Mouse (Mus musculus) heart, postnatal 10 days (tissue): ENCODE results near the gene Clec3b. TPM values are rescaled to one million over a fixed set of nuclear protein-coding genes. Genes with fewer than 3 reads are reported as not detected.

Experiments
- DNase-seq, 2 experiments: peaks; one replicate each; pipeline ENCODE4 v3.0.0; 2021
- intact Hi-C: fragments of 180-260 bp; cut with DNase I; formaldehyde crosslinking; loops from one replicate; pipeline ENCODE4 v1.15.1; 2025
- total RNA-seq, 2 experiments: library from RNA; stranded (reverse); gene quantifications; 2 replicates each; pipeline ENCODE4 v1.2.3; 2021

Gene Clec3b
- total RNA-seq, 2 experiments from 2014 or later: 69.1 to 72.0 TPM

DNA sequence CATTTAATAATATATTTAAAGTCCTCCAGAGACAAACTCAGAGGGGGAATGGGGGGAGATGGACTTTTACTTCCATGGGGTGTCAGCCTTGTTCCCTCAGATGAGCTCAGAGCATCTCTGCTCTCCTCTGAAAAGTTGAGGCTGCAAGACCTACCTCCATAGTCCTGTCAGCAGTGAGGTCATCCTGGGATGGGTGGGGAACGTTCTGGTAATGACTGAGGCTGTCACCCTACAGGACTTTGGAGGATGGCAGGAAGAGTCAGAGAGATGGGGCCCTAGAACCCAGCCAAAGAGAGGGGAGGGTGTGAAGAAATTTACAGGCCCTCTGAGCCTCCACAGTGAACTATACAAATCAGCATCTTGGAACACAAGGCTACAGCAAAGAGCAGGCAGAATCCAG, 815 bp downstream of the Clec3b start:
- DNase-seq: peak in 1 of 2 experiments; percentile 40
- intact Hi-C loops: loop anchor here (5.0 kb wide), 1 partner anchor 366 kb away; no protein-coding TSS in a partner anchor

DNA sequence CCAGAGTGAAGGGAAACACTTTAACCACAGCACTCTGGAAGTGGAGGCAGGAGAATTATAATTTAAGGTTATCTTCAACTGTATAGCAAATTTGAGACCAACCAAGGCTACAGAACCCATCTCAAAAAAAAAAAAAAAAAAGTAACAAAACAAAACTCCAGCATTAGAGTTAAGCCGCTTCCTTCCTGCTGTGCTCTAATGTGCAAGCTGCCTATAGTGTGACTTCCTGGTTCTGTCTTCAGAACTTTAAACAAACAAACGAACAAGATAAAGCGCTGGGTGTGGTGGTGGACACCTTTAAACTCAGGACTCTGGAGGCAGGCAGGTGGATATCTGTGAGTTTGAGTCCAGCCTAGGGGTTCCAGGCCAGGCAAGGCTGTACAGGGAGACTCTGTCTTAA, 1.3 kb downstream of the Clec3b start:
- intact Hi-C loops: loop anchor here (5.0 kb wide), 1 partner anchor 365 kb away; no protein-coding TSS in a partner anchor
- DNase-seq: no peak

DNA sequence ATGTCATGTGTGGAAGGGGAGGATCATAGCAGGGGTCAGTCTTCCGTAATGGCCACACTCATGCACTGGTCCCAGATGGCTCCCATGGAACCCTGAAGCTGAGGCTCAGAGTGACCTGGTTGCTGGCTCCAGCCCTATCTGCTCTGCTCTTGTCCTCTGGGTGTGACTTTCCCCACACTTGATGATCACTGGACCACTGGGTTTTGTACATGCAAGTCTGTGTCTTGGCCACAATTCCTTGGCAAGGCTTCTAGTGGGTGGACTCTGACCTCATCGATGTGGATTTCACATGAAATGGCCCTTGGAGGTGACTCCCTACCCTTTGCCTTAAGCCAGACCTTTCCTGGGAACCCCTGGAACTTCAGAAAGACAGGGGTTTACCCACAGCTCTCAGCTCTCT, 2.4 kb downstream of the Clec3b start:
- DNase-seq: peak; percentile 64 to 66

DNA sequence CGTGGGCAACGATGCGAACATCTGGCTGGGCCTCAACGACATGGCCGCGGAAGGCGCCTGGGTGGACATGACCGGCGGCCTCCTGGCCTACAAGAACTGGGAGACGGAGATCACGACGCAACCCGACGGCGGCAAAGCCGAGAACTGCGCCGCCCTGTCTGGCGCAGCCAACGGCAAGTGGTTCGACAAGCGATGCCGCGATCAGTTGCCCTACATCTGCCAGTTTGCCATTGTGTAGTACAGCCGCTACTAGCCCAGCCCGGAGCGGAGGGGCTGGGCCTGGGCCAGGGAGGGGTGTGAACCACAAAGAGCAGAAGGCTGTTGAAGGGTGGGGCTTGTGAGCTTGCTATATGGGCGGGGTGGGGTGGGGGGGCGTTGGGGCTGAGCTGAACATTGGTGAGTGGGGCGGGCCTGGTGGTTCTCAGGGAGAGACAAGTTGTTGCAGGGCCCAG, 6.2 kb downstream of the Clec3b start:
- DNase-seq: peak; percentile 75 to 80

More for the DNA sequence above, 2.4 kb downstream of the Clec3b start:
- intact Hi-C loops: loop anchor here (5.0 kb wide), 1 partner anchor 364 kb away; no protein-coding TSS in a partner anchor

DNA sequence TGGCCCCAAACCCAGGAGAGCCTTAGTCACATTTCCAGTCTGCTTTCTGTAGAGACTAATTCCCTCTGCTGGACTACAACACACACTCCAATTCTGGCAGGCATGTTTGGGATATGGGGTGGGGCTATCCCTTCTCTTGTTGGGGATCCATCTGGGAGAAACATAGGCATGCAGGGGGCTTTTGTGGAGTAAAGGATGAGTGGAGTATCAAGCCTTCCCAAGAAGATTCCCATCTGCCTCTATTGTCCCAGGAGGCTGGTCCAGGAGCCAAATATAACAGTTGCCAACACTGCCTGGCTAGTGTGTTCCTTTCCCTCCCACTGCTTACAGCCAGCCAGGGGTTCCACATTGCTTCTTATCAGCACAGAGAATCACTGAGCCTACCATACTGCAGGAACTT, 7.0 kb downstream of the Clec3b start:
- intact Hi-C loops: loop anchor here (2.0 to 5.0 kb wide), 2 partner anchors 283 to 350 kb away; no protein-coding TSS in a partner anchor
- peak in 1 of 2 experiments; percentile 34 for DNase-seq

More for the DNA sequence above, 6.2 kb downstream of the Clec3b start:
- intact Hi-C loops: loop anchor here (5.0 kb wide), 1 partner anchor 350 kb away; no protein-coding TSS in a partner anchor

DNA sequence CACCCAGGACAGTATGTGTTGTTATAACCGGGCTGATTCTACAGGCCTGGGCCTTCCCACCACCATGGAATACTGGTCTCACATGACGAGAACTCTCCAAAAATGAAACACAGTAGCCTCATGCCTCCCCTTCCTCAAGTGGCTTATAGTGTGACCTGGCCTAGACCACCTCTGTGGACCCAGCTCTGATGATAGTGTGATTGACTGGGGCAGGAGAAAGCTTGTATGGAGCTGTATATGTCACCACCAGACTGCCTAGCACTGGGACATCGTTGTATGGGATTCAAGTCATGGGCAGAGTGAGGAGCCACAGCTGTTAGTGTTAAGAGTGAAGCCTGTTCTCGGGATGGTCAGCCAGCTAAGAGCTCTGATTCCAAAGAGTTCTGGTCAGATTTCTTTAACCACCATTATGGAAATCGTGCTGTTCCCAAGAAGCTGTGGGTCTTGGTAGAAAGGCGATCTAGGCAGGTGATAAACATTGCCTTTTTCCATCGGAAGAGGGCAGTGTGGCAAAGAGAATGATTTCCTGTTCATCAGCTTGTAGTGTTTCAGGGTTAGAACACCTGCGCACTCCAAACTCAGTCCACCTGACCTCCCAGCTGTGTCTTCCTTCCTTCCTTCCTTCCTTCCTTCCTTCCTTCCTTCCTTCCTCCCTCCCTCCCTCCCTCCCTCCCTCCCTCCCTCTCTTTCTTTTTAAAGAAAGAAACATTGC, 7.5 kb downstream of the Clec3b start:
- DNase-seq: peak in 1 of 2 experiments; percentile 45
- intact Hi-C loops: loop anchor here (2.0 to 5.0 kb wide), 2 partner anchors 283 to 349 kb away; no protein-coding TSS in a partner anchor

DNA sequence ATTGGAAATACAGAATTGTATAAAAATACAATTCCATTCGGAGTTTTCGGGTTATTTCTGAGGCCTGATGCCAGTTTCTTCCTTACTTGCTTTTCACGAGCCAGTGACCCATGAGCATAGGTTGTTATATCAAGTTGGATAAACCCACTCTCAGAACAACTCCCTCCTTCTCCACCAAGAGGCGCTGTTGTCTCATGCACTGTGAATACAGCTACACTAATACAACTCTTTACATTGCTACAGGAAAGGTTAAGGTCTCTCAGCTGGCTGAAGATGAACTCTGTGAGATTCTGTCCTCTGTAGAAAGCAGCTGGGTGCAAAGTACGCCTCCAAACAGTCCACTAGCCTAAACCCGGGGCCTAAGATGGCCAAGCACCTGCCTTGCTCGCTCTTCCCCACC, 8.6 kb downstream of the Clec3b start:
- intact Hi-C loops: loop anchor here (1.0 to 5.0 kb wide), 3 partner anchors 94 to 348 kb away; no protein-coding TSS in a partner anchor
- DNase-seq: peak; percentile 83 to 88

DNA sequence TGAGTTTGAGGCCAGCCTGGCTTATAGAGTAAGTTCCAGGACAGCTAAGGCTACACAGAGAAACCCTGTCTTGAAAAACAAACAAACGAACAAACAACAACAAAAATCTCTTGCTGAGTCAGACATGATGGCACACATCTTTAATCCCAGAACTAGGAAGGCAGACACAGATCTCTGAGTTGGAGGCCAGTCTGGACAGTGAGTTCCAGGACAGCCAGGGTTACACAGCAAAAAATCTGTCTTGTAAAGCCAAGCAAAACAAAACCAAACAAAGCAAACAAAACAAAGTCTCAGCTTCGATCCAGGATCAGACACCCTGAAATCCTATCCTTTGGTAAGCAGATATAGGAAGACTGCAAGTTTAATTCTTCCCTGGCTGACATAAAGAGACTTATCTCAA, 11.0 kb downstream of the Clec3b start:
- intact Hi-C loops: no loop called here

DNA sequence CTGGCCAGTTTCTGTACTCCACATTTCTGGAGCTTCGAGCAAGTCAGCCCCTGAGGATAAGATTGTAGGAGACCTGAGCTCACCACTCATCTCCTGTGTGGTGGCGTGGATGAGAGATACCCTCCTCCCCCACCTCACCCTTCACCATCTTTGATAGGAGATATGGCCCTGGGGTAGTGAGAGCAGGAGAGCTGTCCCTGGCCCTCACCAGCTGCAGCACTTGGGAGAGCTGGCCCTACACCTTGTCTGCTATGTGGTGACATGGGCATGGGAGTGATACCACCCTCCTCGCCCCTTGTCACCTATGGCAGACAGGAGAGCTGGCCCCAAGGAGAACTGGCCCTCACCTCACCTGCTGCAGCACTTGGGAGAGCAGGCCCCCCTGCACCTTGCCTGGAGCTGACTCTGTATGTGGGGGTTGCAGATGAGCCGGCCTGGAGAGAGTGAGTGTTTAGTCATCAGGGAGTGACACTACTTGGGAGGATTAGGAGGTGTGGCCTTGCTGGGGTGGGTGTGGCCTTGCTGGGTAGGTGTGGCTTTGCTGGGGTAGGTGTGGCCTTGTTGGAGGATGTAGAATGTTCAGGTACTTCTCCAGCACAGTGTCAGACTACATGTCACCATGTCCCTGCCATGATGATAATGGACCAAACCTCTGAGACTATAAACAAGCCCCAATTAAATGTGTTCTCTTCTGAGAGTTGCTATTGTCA, 12.4 kb downstream of the Clec3b start:
- intact Hi-C loops: no loop called here

More for the DNA sequence above, 11.0 kb downstream of the Clec3b start:
- DNase-seq: no peak

DNA sequence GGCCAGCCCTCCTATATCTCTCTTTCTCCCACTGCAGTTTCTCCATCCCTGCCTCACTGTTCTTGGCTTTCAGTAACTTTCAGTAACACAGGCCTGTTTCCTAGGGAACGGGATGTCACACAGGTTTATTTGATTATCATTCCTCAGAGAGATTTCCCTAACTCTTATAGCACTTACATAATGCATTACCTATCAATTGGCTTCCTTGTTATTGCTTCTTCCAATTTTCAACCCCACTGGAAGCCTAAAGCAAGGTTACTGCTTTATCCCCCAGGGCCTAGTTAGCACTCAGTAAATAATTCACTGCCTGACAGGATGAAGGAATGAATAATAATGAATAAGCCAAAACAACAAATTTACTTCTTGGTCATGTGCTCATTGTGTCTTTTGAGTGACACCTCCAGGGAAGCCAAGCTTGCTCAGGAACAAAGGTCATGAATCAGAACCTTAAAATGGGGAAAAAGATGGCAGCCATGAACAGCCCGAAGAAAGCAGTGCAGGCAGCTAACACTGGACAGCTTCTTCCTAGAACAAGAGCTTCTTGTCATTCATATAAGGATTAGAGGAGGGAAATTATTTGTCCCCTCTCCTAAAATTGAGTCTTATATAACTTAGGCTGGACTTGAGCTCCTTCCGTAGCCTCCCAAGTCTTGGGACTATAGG, 15.2 kb downstream of the Clec3b start:
- DNase-seq: no peak
- intact Hi-C loops: no loop called here

More for the DNA sequence above, 12.4 kb downstream of the Clec3b start:
- DNase-seq: no peak

DNA sequence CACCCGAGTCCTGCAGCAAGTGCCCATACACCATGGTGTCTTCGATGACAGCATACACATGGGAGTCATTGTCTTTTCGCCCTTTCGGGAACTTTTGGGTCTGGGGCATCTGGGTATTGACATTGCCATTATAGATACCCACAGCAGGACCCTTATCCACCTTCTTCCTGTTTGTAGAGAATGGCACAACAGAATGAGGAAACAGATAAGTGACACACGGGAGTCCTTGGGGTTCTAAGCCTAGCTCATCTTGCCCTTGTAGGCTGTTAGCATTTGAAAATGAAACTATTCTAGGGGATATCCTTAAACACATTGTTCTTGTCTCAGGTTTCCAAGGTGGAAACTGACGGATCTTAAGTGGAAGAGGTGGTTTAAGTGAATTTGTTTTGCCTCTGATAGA, 23.0 kb downstream of the Clec3b start:
- intact Hi-C loops: no loop called here

DNA sequence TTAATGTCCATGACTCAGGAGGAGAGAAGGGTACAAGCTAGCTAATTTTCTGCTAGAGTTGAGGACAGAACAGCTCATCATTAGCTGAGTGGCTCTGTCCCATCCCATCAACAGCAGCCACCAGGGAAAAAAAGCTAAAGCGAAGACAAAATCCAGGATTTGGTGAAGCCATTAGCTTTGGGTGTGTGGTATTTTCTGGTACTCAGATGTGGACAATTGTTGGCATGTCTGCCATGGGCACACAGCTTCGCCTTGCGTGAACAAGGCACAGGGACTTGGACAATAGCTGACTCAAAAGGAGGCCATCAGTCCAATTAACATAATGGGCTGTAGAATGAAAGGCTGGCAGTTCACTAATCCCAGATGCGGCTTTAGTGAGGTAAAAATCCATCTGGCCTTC, 23.6 kb downstream of the Clec3b start:
- intact Hi-C loops: no loop called here
- DNase-seq: no peak

More for the DNA sequence above, 23.0 kb downstream of the Clec3b start:
- DNase-seq: no peak

DNA sequence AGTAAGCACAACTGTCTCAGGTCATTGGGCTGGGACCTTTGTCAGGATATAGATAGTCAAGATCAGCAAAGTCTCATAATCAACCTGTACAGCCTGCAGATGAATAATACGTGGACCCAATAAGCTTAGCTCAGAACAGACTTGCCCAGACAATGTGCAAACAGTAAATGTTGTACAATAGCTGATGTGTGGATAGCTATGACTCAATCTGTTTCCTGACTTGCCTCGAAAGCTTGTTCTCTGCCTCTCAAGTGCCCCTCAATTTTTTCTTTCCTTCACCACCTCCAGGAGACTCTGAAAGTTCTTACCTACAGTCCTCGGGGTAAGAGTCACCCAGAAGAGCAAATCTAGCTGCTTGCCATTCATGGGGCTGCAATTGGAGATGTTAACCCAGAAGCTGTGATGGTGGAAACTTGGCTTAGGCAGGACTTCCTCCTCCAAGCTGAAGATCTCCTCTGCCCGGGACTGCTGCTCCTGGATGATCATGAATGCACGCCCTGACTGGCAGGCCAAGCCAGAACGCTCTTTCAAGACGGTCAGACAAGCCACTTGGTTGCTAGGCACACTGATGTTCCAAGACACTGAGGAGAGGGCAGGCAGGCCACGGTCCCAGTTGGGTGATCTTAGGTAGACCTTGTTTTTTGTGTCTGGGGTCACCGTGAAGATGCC, 26.8 kb downstream of the Clec3b start:
- intact Hi-C loops: no loop called here
- DNase-seq: no peak

DNA sequence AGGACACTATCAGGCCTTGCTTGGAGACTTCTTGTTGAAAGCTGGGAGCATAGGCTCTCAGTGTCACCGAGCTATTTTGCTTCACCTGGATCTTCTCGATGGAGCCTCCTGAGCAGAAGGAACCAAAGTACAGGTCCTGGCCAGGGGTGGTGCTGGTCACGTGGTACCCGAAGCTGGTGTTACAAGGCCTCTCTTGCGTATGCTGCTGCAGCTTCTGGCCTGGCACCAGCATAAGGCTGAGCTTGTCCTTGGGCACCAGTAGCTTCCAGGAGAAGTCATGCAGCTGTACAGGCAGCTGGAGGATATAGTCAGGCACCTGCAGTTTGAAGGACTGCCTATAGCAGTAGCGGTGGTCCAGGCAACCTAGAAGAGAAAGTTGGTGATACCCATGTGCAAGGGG, 29.3 kb downstream of the Clec3b start:
- intact Hi-C loops: no loop called here
- no peak for DNase-seq

DNA sequence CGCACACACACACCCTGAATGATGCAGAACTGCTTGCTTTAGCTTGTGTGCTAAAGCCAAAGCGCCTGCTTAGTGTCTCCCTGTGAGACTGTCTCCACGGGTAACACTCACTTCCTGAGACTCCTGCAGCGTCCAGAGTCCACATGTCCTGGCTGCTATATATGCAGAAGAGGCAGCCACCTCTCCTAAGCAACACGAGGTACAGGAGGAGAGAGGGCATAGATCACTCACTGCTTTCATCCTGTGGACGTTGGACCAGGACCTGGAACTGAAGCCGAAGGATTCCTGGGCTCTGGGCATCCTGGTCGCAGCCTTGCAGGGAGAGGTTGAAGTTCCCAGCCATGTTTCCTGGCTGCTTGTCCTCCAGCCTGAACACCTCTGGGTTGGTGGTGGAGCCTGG, 32.5 kb downstream of the Clec3b start:
- no peak for DNase-seq
- intact Hi-C loops: no loop called here

DNA sequence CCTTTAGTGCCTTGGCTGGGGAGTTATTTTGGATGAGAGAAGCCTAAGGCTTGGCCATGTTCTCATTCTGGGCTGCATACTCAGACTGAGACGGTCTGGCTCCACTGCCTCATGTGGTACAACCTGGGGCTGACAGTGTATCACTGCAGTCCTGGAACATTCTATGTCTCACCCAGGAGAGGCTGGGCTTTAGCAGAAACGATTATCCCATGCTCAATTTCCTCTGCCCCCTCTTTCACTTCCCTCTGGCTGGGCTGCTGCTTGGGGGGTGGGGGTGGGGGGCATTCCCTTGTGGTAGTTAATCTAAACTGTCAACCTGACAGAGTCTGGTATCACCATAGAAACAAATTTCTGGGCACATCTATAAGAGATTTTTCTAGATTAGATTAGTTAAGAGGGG, 34.8 kb downstream of the Clec3b start:
- peak; percentile 17 to 19 for DNase-seq
- intact Hi-C loops: no loop called here

DNA sequence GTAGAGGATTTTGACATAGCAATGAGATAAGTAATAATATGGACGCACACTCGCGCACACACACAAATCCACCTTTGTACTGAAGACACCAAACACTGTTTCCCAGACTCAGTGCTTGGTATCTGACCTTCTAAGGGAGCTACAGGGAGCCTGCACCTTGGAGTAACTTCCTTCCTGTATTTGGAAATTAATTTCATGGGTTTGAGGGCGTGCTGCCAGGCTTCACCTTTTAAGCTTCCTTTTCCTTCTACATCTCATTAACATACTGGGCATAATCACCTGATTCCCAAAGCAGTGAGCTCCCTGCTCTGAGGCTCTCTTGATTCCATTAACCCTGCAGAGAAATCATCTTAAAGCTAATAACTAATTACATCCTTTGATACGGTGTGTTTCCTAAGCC, 35.4 kb downstream of the Clec3b start:
- DNase-seq: no peak
- intact Hi-C loops: no loop called here

DNA sequence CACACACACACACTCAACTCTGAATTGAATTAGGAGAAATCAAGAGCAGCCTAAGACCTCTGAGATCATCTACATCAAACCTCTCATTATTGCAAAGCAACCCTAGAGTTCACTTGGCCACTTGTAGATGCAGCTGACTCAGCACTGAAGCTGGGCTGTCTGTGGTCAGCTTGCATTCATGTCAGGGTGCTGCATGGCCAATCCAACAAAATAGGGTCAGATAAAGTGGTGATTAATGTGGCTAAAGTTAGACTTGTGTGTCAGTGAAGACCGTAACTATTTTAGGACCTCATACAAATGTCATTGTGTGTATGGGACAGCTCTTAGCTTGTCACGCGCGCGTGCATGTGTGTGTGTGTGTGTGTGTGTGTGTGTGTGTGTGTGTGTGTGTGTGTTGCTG, 36.8 kb downstream of the Clec3b start:
- DNase-seq: peak; percentile 33 to 44
- intact Hi-C loops: no loop called here

DNA sequence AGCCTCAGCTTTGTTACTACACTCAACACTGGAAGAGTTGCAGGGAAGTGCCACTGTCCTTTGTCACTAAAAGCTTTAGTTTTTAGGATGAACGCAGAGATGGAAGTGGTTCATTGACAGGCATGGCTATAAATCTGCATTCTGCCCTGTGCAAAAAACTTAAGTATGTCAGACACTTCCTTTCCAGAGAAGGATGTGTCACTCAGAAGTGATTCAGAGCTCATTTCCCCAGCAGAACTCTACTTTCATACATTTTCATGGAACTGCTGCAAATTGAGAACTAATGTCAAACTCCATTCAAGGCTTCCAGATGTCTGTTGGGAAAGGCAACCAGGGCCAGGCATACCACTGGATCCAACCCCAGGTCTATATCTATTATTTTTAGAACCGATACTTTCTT, 37.5 kb downstream of the Clec3b start:
- intact Hi-C loops: no loop called here
- DNase-seq: no peak

DNA sequence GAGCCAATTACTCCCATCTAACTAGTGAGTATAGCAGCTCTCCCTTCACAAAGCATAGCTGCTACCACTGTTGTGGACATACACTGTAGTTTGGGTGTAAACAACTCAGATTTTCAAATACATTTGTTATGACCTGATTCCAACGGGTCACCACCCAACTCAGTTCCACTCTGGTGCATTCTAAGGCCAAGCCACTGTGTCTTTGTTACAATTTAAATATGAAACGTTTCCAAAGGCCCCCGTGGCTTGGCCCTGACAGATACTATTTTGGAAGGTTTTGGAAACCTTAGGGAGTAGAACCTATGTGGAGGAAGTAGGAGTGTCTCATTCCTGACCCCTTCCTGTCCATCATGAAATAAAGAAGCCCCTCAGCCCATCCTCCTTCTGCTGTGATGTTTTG, 49.4 kb downstream of the Clec3b start:
- intact Hi-C loops: no loop called here
- DNase-seq: no peak
